ENCODE assay signal across 7 mouse cellular contexts in the genomic region with DNA sequence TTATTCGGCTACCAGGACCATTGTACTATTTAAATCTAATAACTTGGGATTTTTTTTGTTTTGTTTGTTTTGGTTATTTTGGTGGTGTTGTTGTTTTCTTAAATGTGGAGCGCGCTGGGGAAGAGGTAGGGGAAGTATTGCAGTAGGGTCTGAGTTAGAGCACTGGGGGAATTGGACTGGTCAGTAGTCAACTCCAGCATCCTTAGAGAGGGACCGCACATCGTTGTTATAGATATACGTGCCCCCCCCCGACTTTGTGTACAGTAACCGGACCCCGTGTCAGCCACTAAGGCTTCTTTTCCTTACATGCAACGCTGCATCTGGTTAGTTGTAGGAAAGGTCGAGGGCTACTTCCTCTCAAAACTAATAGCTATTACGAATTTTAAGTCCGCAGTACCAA.
A peak's percentile ranks its signal among the peaks of the same experiment; 100 is the strongest.
DNase-seq lines count a peak whose midpoint lies in the region; ATAC-seq and TF ChIP-seq lines count a peak whose summit lies in the region.

No protein-coding gene starts in this region.

- no peak for ATAC-seq in lung, embryonic 14.5 days (ENCODE audit: insufficient read depth)
- no peak for ATAC-seq in forebrain, embryonic 16.5 days
- ATAC-seq in limb, embryonic 15.5 days (ENCODE audit: insufficient number of reproducible peaks, low FRiP score, low TSS enrichment, low read depth) = no peak
- no peak for ATAC-seq in stomach, embryonic 14.5 days (ENCODE audit: insufficient number of reproducible peaks, insufficient read depth, low FRiP score, low read depth)

- no peaks in the 10 kb centered on the region for H3K36me3 ChIP-seq in lung, embryonic 14.5 days (ENCODE audit: insufficient read depth)
- H3K36me3 ChIP-seq in forebrain, embryonic 16.5 days (ENCODE audit: control insufficient read depth, insufficient read depth) = no peaks in the 10 kb centered on the region
- no peaks in the 10 kb centered on the region for H3K36me3 ChIP-seq in limb, embryonic 15.5 days
- no peaks in the 10 kb centered on the region for H3K36me3 ChIP-seq in stomach, embryonic 14.5 days (ENCODE audit: control insufficient read depth, insufficient read depth, low read length)

- peak; percentile 44 for DNase-seq in lung, embryonic 14.5 days
- DNase-seq in lung, postnatal 4 days = no peak
- DNase-seq in gastrocnemius, postnatal 25 days = no peak
- DNase-seq in frontal cortex, postnatal 36 days (ENCODE audit: low spot score in 2 of 2) = no peak

- H3K9ac ChIP-seq in lung, embryonic 14.5 days = peak overlapping the region; percentile 83
- H3K9ac ChIP-seq in forebrain, embryonic 16.5 days (replicated peaks; ENCODE audit: low read depth, low read length) = peak overlapping the region; percentile 86
- peak overlapping the region; percentile 69; the same call in 1 of the 2 replicates for H3K9ac ChIP-seq in limb, embryonic 15.5 days
- H3K9ac ChIP-seq in stomach, embryonic 14.5 days (replicated peaks; ENCODE audit: low read depth, low read length) = peak overlapping the region; percentile 75; the same call in 1 of the 2 replicates

- H3K4me2 ChIP-seq in lung, embryonic 14.5 days = peak overlapping the region; percentile 80
- H3K4me2 ChIP-seq in forebrain, embryonic 16.5 days (ENCODE audit: low read length) = peak overlapping the region; percentile 91
- H3K4me2 ChIP-seq in limb, embryonic 15.5 days = peak overlapping the region; percentile 90
- peak overlapping the region; percentile 72 for H3K4me2 ChIP-seq in stomach, embryonic 14.5 days (replicated peaks; ENCODE audit: low read depth, low read length)

- H3K27me3 ChIP-seq in lung, embryonic 14.5 days (ENCODE audit: insufficient read depth, low read length) = no peaks in the 10 kb centered on the region
- H3K27me3 ChIP-seq in forebrain, embryonic 16.5 days (replicated peaks; ENCODE audit: control insufficient read depth, insufficient read depth, low read length) = 0 out of 2 replicates have a peak, but pooled peaks cover 4% of the 10 kb centered on the region
- peaks cover 20% of the 10 kb centered on the region for H3K27me3 ChIP-seq in limb, embryonic 15.5 days
- no peaks in the 10 kb centered on the region for H3K27me3 ChIP-seq in stomach, embryonic 14.5 days (ENCODE audit: control insufficient read depth, insufficient read depth, low read length)

- H3K4me1 ChIP-seq in lung, embryonic 14.5 days (ENCODE audit: insufficient read depth) = peaks cover 8% of the 10 kb centered on the region; the same call in 1 of the 2 replicates
- H3K4me1 ChIP-seq in forebrain, embryonic 16.5 days (replicated peaks; ENCODE audit: control insufficient read depth, insufficient read depth, low read length) = peaks cover 24% of the 10 kb centered on the region
- H3K4me1 ChIP-seq in limb, embryonic 15.5 days = peaks cover 17% of the 10 kb centered on the region; the same call in 1 of the 2 replicates
- H3K4me1 ChIP-seq in stomach, embryonic 14.5 days (ENCODE audit: control insufficient read depth, insufficient read depth, low read length) = peaks cover 11% of the 10 kb centered on the region; the same call in 1 of the 2 replicates

- peak overlapping the region; percentile 75 for H3K4me3 ChIP-seq in lung, embryonic 14.5 days (ENCODE audit: low read depth, low read length)
- peak overlapping the region; percentile 89 for H3K4me3 ChIP-seq in forebrain, embryonic 16.5 days (replicated peaks; ENCODE audit: low read length)
- peak overlapping the region; percentile 77 for H3K4me3 ChIP-seq in limb, embryonic 15.5 days
- H3K4me3 ChIP-seq in stomach, embryonic 14.5 days (ENCODE audit: low read depth, low read length) = peak overlapping the region; percentile 74

- 8% methylated on average over 13 of the region's 13 CpGs for WGBS in lung, embryonic 14.5 days
- whole genome bisulfite sequencing in forebrain, embryonic 16.5 days = 16% methylated on average over 13 of the region's 13 CpGs
- 15% methylated on average over 13 of the region's 13 CpGs for WGBS in limb, embryonic 15.5 days
- 12% methylated on average over 13 of the region's 13 CpGs for WGBS in stomach, embryonic 14.5 days

- peak overlapping the region; percentile 98 for H3K27ac ChIP-seq in lung, embryonic 14.5 days (ENCODE audit: low read depth)
- H3K27ac ChIP-seq in forebrain, embryonic 16.5 days (ENCODE audit: low read length) = peak overlapping the region; percentile 94
- H3K27ac ChIP-seq in limb, embryonic 15.5 days = no peak overlapping the region
- H3K27ac ChIP-seq in stomach, embryonic 14.5 days (ENCODE audit: low read length) = no peak overlapping the region; the same call in 1 of the 2 replicates

- H3K9me3 ChIP-seq in lung, embryonic 14.5 days (ENCODE audit: low read depth, low read length) = no peaks in the 10 kb centered on the region
- no peaks in the 10 kb centered on the region for H3K9me3 ChIP-seq in forebrain, embryonic 16.5 days (ENCODE audit: control insufficient read depth, low read length)
- H3K9me3 ChIP-seq in limb, embryonic 15.5 days = no peaks in the 10 kb centered on the region
- no peaks in the 10 kb centered on the region for H3K9me3 ChIP-seq in stomach, embryonic 14.5 days (ENCODE audit: control insufficient read depth, low read depth, low read length)

- no peak for TF ChIP-seq CTCF in lung, embryonic 14.5 days (IDR thresholded peaks at IDR 0.05; ENCODE audit: low read depth)

Comparison
In these comparisons a context has a peak if more than half of its experiments do, and no peak if none do; other contexts are left out.
1. H3K27ac ChIP-seq: peak in lung, embryonic 14.5 days (single experiment) and forebrain, embryonic 16.5 days (single experiment); none in limb, embryonic 15.5 days (single experiment) and stomach, embryonic 14.5 days (single experiment).
2. Peak in every context shown above with its lines, with median percentiles within 50 percentile points of each other: H3K4me2 ChIP-seq, H3K4me3 ChIP-seq and H3K9ac ChIP-seq.